Mouse (Mus musculus): ENCODE data around the gene Dct.

GRCm38 (mm10) chr14:118039074-118039473 is 13.0 kb downstream of the Dct start:
- TF ChIP-seq CTCF (IDR thresholded peaks at IDR 0.05; ENCODE audit: borderline replicate concordance, control insufficient read depth, extremely low read depth, insufficient read depth, low read length, poor library complexity) (no peak), POLR2A (IDR thresholded peaks at IDR 0.05; ENCODE audit: control insufficient read depth, extremely low read depth, insufficient read depth, low read length, poor library complexity) (no peak)
